Mouse (Mus musculus): ENCODE measurements around the gene Plekhm2. TPM values are rescaled to one million over a fixed set of nuclear protein-coding genes. Genes with fewer than 3 reads are reported as not detected.

The Plekhm2 gene
- polyA plus RNA-seq, 1 experiment from 2014 or later, result 1.7 TPM

- ATAC-seq (no peak), DNase-seq (no peak)
- no peaks in the 10 kb centered on the region for H3K9me3 ChIP-seq (ENCODE audit: low read length)
- TF ChIP-seq EP300 (IDR thresholded peaks at IDR 0.05; ENCODE audit: low read depth) (no peak), CTCF (IDR thresholded peaks at IDR 0.05; ENCODE audit: low read depth) (no peak)
- no peaks in the 10 kb centered on the region for H3K27me3 ChIP-seq (ENCODE audit: insufficient read depth, low read length)
- no peak overlapping the region for H3K4me3 ChIP-seq (ENCODE audit: low read depth, low read length)
- H3K4me1 ChIP-seq (ENCODE audit: insufficient read depth), result peaks cover 24% of the 10 kb centered on the region
- 73% methylated on average over 8 of the region's 8 CpGs for WGBS (ENCODE audit: insufficient replicate concordance)
- peaks cover 6% of the 10 kb centered on the region; the same call in 1 of the 2 replicates for H3K36me3 ChIP-seq (replicated peaks; ENCODE audit: insufficient read depth, low read length)
- no peak overlapping the region for H3K27ac ChIP-seq (ENCODE audit: low read depth)
- no peak overlapping the region for H3K9ac ChIP-seq (replicated peaks)
- H3K4me2 ChIP-seq (ENCODE audit: low read depth, low read length), result no peak overlapping the region
Measured at GRCm38 (mm10) chr4:141621297-141621696, 43.4 kb downstream of the Plekhm2 start.

- DNase-seq, result no peak
- Histone ChIP-seq H3K27ac (ENCODE audit: low read depth) (no peak overlapping the region), H3K4me3 (ENCODE audit: low read depth, low read length) (no peak overlapping the region), H3K9ac (replicated peaks) (no peak overlapping the region), H3K27me3 (ENCODE audit: insufficient read depth, low read length) (no peaks in the 10 kb centered on the region), H3K4me2 (ENCODE audit: low read depth, low read length) (no peak overlapping the region), H3K36me3 (replicated peaks; ENCODE audit: insufficient read depth, low read length) (no peaks in the 10 kb centered on the region; the same call in 1 of the 2 replicates), H3K9me3 (ENCODE audit: low read length) (no peaks in the 10 kb centered on the region), H3K4me1 (ENCODE audit: insufficient read depth) (peaks cover 21% of the 10 kb centered on the region)
- TF ChIP-seq CTCF (IDR thresholded peaks at IDR 0.05; ENCODE audit: low read depth), result no peak
- TF ChIP-seq EP300 (IDR thresholded peaks at IDR 0.05; ENCODE audit: low read depth), result no peak
- 68% methylated on average over 9 of the region's 9 CpGs for WGBS (ENCODE audit: insufficient replicate concordance)
- no peak for ATAC-seq
Measured at GRCm38 (mm10) chr4:141619299-141619883, 45.3 kb downstream of the Plekhm2 start.

GRCm38 (mm10) chr4:141618565-141619243, 46.0 kb downstream of the Plekhm2 start, which contains the start of gene Tmem82:
Gene Tmem82 (minus strand): TSS chr4:141618633.
- TF ChIP-seq CTCF (IDR thresholded peaks at IDR 0.05; ENCODE audit: low read depth), result peak; percentile 80
- TF ChIP-seq EP300 (IDR thresholded peaks at IDR 0.05; ENCODE audit: low read depth), result no peak
- peak within 1 kb of the TSS; percentile 76 for H3K9ac ChIP-seq (replicated peaks)
- ATAC-seq (peak; percentile 13; the same call in 1 of the 2 replicates), DNase-seq (peak; percentile 69)
- peak within 1 kb of the TSS; percentile 74 for H3K4me2 ChIP-seq (ENCODE audit: low read depth, low read length)
- H3K4me1 ChIP-seq (ENCODE audit: insufficient read depth), result peaks cover 21% of the 10 kb centered on the region
- H3K36me3 ChIP-seq (replicated peaks; ENCODE audit: insufficient read depth, low read length), result no peaks in the 10 kb centered on the region; the same call in 1 of the 2 replicates
- 20% methylated on average over 19 of the region's 20 CpGs for WGBS (ENCODE audit: insufficient replicate concordance)
- no peaks in the 10 kb centered on the region for H3K9me3 ChIP-seq (ENCODE audit: low read length)
- H3K27me3 ChIP-seq (ENCODE audit: insufficient read depth, low read length), result no peaks in the 10 kb centered on the region
- peak within 1 kb of the TSS; percentile 59 for H3K4me3 ChIP-seq (ENCODE audit: low read depth, low read length)
- peak within 1 kb of the TSS; percentile 84 for H3K27ac ChIP-seq (ENCODE audit: low read depth)

- Histone ChIP-seq H3K36me3 (replicated peaks; ENCODE audit: insufficient read depth, low read length) (no peaks in the 10 kb centered on the region; the same call in 1 of the 2 replicates), H3K4me2 (ENCODE audit: low read depth, low read length) (peak overlapping the region; percentile 74), H3K4me3 (ENCODE audit: low read depth, low read length) (peak overlapping the region; percentile 59), H3K27ac (ENCODE audit: low read depth) (peak overlapping the region; percentile 84), H3K9me3 (ENCODE audit: low read length) (no peaks in the 10 kb centered on the region), H3K27me3 (ENCODE audit: insufficient read depth, low read length) (no peaks in the 10 kb centered on the region), H3K4me1 (ENCODE audit: insufficient read depth) (peaks cover 14% of the 10 kb centered on the region), H3K9ac (replicated peaks) (peak overlapping the region; percentile 76)
- ATAC-seq (peak; percentile 88), DNase-seq (peak; percentile 83)
- TF ChIP-seq EP300 (IDR thresholded peaks at IDR 0.05; ENCODE audit: low read depth) (no peak), CTCF (IDR thresholded peaks at IDR 0.05; ENCODE audit: low read depth) (no peak)
- 9% methylated on average over 22 of the region's 22 CpGs for WGBS (ENCODE audit: insufficient replicate concordance)
Measured at GRCm38 (mm10) chr4:141617863-141618564, 46.7 kb downstream of the Plekhm2 start.

- 1% methylated on average over 20 of the region's 20 CpGs for WGBS (ENCODE audit: insufficient replicate concordance)
- H3K9ac ChIP-seq (replicated peaks), result peak overlapping the region; percentile 76
Measured at GRCm38 (mm10) chr4:141617299-141617698, 47.4 kb downstream of the Plekhm2 start.

GRCm38 (mm10) chr4:141616811-141617210, 47.9 kb downstream of the Plekhm2 start:
- Histone ChIP-seq H3K9me3 (ENCODE audit: low read length) (no peaks in the 10 kb centered on the region), H3K27ac (ENCODE audit: low read depth) (0 out of 2 replicates have a peak overlapping the region, but pooled peaks have one; percentile 84), H3K4me1 (ENCODE audit: insufficient read depth) (peaks cover 14% of the 10 kb centered on the region), H3K4me3 (ENCODE audit: low read depth, low read length) (peak overlapping the region; percentile 59; the same call in 1 of the 2 replicates), H3K27me3 (ENCODE audit: insufficient read depth, low read length) (no peaks in the 10 kb centered on the region), H3K9ac (replicated peaks) (no peak overlapping the region), H3K36me3 (replicated peaks; ENCODE audit: insufficient read depth, low read length) (no peaks in the 10 kb centered on the region; the same call in 1 of the 2 replicates), H3K4me2 (ENCODE audit: low read depth, low read length) (peak overlapping the region; percentile 74)
- DNase-seq (no peak), ATAC-seq (no peak)
- no peak for TF ChIP-seq CTCF (IDR thresholded peaks at IDR 0.05; ENCODE audit: low read depth)
- TF ChIP-seq EP300 (IDR thresholded peaks at IDR 0.05; ENCODE audit: low read depth), result no peak
- WGBS (ENCODE audit: insufficient replicate concordance), result 66% methylated on average over 6 of the region's 6 CpGs

More at GRCm38 (mm10) chr4:141617299-141617698, 47.4 kb downstream of the Plekhm2 start:
- peak overlapping the region; percentile 84 for H3K27ac ChIP-seq (ENCODE audit: low read depth)
- no peaks in the 10 kb centered on the region; the same call in 1 of the 2 replicates for H3K36me3 ChIP-seq (replicated peaks; ENCODE audit: insufficient read depth, low read length)
- DNase-seq (peak; percentile 81), ATAC-seq (peak; percentile 63)
- peak overlapping the region; percentile 74 for H3K4me2 ChIP-seq (ENCODE audit: low read depth, low read length)
- peak overlapping the region; percentile 59 for H3K4me3 ChIP-seq (ENCODE audit: low read depth, low read length)
- H3K27me3 ChIP-seq (ENCODE audit: insufficient read depth, low read length), result no peaks in the 10 kb centered on the region
- no peaks in the 10 kb centered on the region for H3K9me3 ChIP-seq (ENCODE audit: low read length)
- H3K4me1 ChIP-seq (ENCODE audit: insufficient read depth), result peaks cover 14% of the 10 kb centered on the region
- TF ChIP-seq EP300 (IDR thresholded peaks at IDR 0.05; ENCODE audit: low read depth), result no peak
- peak; percentile 77 for TF ChIP-seq CTCF (IDR thresholded peaks at IDR 0.05; ENCODE audit: low read depth)
